Mouse (Mus musculus) spleen, adult 2 months (tissue): Measurements from ENCODE around the gene Mrpl48.

ENCODE experiments used
- CTCF ChIP-seq: fragments of 200-500 bp; IDR thresholded peaks from 2 replicates; pipeline ENCODE4 v1.5.1; 2011; ENCODE audit warnings: mild to moderate bottlenecking, inconsistent platforms; ENCODE audit not compliant: insufficient read depth, insufficient read length, insufficient replicate concordance; ENCODE audit errors: extremely low read depth
- POLR2A ChIP-seq: fragments of 200-500 bp; IDR thresholded peaks from 2 replicates; pipeline ENCODE4 v1.6.1; 2011; ENCODE audit warnings: low read depth, low read length, inconsistent platforms

DNA sequence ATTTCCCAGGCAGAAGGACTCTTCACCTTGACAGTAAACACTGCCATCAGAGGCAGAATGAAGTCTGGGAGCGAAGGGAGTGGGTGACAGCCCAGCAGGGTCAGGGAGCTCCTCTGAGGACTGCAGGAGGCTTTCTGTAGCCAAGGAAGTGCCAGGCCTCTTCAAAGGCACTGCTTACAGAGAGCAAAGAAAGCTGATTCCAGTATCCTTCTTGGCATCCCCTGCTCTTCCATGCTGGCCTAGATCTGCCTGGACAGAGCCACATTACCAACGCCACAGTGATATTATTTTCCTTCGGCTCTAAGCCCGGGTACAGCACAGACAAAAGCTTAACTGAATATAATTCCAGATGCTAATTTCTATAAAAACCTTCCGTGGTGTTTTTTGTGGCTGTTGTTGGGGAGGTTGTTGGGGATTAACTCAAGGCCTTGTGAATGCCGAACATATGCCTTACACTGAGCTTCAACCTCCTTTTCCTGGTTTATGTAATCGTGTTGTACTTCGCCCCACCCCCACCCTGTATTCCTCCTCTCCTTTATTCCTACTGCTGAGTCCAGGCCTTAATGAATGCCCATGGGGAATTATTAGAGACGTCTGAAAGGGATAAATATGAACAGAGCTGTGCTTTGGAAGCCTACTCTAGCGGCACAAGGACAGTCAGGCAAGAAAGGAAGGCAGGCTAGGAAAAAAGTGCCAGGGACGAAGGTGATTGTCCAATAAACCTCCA, 46.1 kb downstream of the Mrpl48 start:
- TF ChIP-seq CTCF (no peak), POLR2A (no peak)
